Mouse (Mus musculus) kidney, adult 2 months (tissue): ENCODE results near the gene Tas2r108.

ENCODE experiments used
- CTCF ChIP-seq: fragments of 200-500 bp; conservative IDR thresholded peaks from 2 replicates; pipeline ENCODE4 v1.5.1; 2011; ENCODE audit warnings: low read depth, mild to moderate bottlenecking, control low read depth, low read length, moderate library complexity, mixed read lengths; ENCODE audit not compliant: insufficient read depth, insufficient read length
- POLR2A ChIP-seq: fragments of 200-500 bp; IDR thresholded peaks from one replicate; pipeline ENCODE4 v1.6.1; 2011; ENCODE audit warnings: low read depth, low read length, control low read depth

GRCm38 (mm10) chr6:40479705-40480104 is 13.6 kb upstream of the Tas2r108 start:
- no peak for TF ChIP-seq CTCF
- no peak for TF ChIP-seq POLR2A
